In genomic region chr2:156862772-156863486, GRCm38 (mm10) we compare ENCODE assay signal across 7 mouse cellular contexts. TPM values are rescaled to one million over a fixed set of nuclear protein-coding genes. Genes with fewer than 3 reads are reported as not detected.
DNase-seq lines count a peak whose midpoint lies in the region; ATAC-seq and TF ChIP-seq lines count a peak whose summit lies in the region.

Rab5if (plus strand) TSS chr2:156863128.

- ATAC-seq in embryonic facial prominence, embryonic 12.5 days (ENCODE audit: insufficient number of reproducible peaks, insufficient read depth, low FRiP score, low TSS enrichment) = peak; percentile 94
- peak; percentile 96 for ATAC-seq in limb, embryonic 12.5 days (ENCODE audit: insufficient number of reproducible peaks, insufficient read depth, low FRiP score, low TSS enrichment, low read depth)
- peak; percentile 97 for ATAC-seq in midbrain, embryonic 15.5 days (replicated peaks)

- peak within 1 kb of the TSS; percentile 93 for H3K4me3 ChIP-seq in embryonic facial prominence, embryonic 12.5 days
- H3K4me3 ChIP-seq in kidney, adult 2 months (ENCODE audit: insufficient read depth, low read depth, low read length) = peak within 1 kb of the TSS; percentile 81
- H3K4me3 ChIP-seq in limb, embryonic 12.5 days (replicated peaks) = peak within 1 kb of the TSS; percentile 97
- H3K4me3 ChIP-seq in midbrain, embryonic 15.5 days = peak within 1 kb of the TSS; percentile 83
- peak within 1 kb of the TSS; percentile 82 for H3K4me3 ChIP-seq in spleen, adult 2 months (ENCODE audit: extremely low read depth, insufficient read depth, insufficient read length)

- peak within 1 kb of the TSS; percentile 95 for H3K9ac ChIP-seq in embryonic facial prominence, embryonic 12.5 days
- H3K9ac ChIP-seq in limb, embryonic 12.5 days (replicated peaks) = peak within 1 kb of the TSS; percentile 96
- peak within 1 kb of the TSS; percentile 94 for H3K9ac ChIP-seq in midbrain, embryonic 15.5 days

- H3K27ac ChIP-seq in embryonic facial prominence, embryonic 12.5 days = peak within 1 kb of the TSS; percentile 93
- H3K27ac ChIP-seq in kidney, adult 2 months (ENCODE audit: insufficient read depth, low read depth, low read length) = peak within 1 kb of the TSS; percentile 82
- peak within 1 kb of the TSS; percentile 94 for H3K27ac ChIP-seq in limb, embryonic 12.5 days
- H3K27ac ChIP-seq in midbrain, embryonic 15.5 days = peak within 1 kb of the TSS; percentile 94
- peak within 1 kb of the TSS; percentile 92 for H3K27ac ChIP-seq in spleen, adult 2 months (ENCODE audit: insufficient read depth, low read length)

- peak; percentile 98 for DNase-seq in adrenal gland, postnatal 25 days
- peak; percentile 98 to 99 for DNase-seq in heart, adult 18-20 months
- peak; percentile 98 for DNase-seq in kidney, adult 2 months
- DNase-seq in spleen, adult 2 months (ENCODE audit: low read depth in 1 of 2, low spot score in 2 of 2) = peak; percentile 95 to 98

- TF ChIP-seq POLR2A in kidney, adult 2 months (IDR thresholded peaks at IDR 0.05; ENCODE audit: low read depth, low read length) = peak; percentile 31
- TF ChIP-seq POLR2A in spleen, adult 2 months (IDR thresholded peaks at IDR 0.05; ENCODE audit: low read depth, low read length) = peak; percentile 50; the same call in 1 of the 2 replicates

- peaks cover 26% of the 10 kb centered on the region for H3K36me3 ChIP-seq in embryonic facial prominence, embryonic 12.5 days
- H3K36me3 ChIP-seq in kidney, adult 2 months (ENCODE audit: control insufficient read depth, insufficient read depth, low read length) = no peaks in the 10 kb centered on the region; the same call in 1 of the 2 replicates
- H3K36me3 ChIP-seq in limb, embryonic 12.5 days = peaks cover 57% of the 10 kb centered on the region
- peaks cover 12% of the 10 kb centered on the region for H3K36me3 ChIP-seq in midbrain, embryonic 15.5 days (replicated peaks)
- peaks cover 3% of the 10 kb centered on the region for H3K36me3 ChIP-seq in spleen, adult 2 months (ENCODE audit: control insufficient read depth, insufficient read depth, low read length)

- TF ChIP-seq CTCF in kidney, adult 2 months (conservative IDR thresholded peaks at IDR 0.05; ENCODE audit: insufficient read depth, insufficient read length, low read depth, low read length) = peak; percentile 53
- peak; percentile 34; the same call in 1 of the 2 replicates for TF ChIP-seq CTCF in spleen, adult 2 months (IDR thresholded peaks at IDR 0.05; ENCODE audit: extremely low read depth, insufficient read depth, insufficient read length, insufficient replicate concordance)

- no peaks in the 10 kb centered on the region for H3K9me3 ChIP-seq in embryonic facial prominence, embryonic 12.5 days
- H3K9me3 ChIP-seq in limb, embryonic 12.5 days = no peaks in the 10 kb centered on the region
- no peaks in the 10 kb centered on the region for H3K9me3 ChIP-seq in midbrain, embryonic 15.5 days

- H3K27me3 ChIP-seq in embryonic facial prominence, embryonic 12.5 days = no peaks in the 10 kb centered on the region
- no peaks in the 10 kb centered on the region for H3K27me3 ChIP-seq in kidney, adult 2 months (replicated peaks; ENCODE audit: control insufficient read depth, insufficient read depth, low read length)
- no peaks in the 10 kb centered on the region for H3K27me3 ChIP-seq in limb, embryonic 12.5 days
- H3K27me3 ChIP-seq in midbrain, embryonic 15.5 days (replicated peaks) = no peaks in the 10 kb centered on the region
- H3K27me3 ChIP-seq in spleen, adult 2 months (ENCODE audit: control insufficient read depth, insufficient read depth, low read length) = no peaks in the 10 kb centered on the region

- peaks cover 20% of the 10 kb centered on the region for H3K4me1 ChIP-seq in embryonic facial prominence, embryonic 12.5 days
- peaks cover 3% of the 10 kb centered on the region; the same call in 1 of the 2 replicates for H3K4me1 ChIP-seq in kidney, adult 2 months (ENCODE audit: control insufficient read depth, insufficient read depth, low read length)
- H3K4me1 ChIP-seq in limb, embryonic 12.5 days (replicated peaks) = peaks cover 20% of the 10 kb centered on the region
- peaks cover 31% of the 10 kb centered on the region for H3K4me1 ChIP-seq in midbrain, embryonic 15.5 days
- H3K4me1 ChIP-seq in spleen, adult 2 months (ENCODE audit: control insufficient read depth, insufficient read depth, insufficient read length) = peaks cover 6% of the 10 kb centered on the region; the same call in 1 of the 2 replicates

- under 1% methylated on average over 90 of the region's 98 CpGs for WGBS in embryonic facial prominence, embryonic 12.5 days
- under 1% methylated on average over 98 of the region's 98 CpGs for WGBS in kidney, adult 2 months
- under 1% methylated on average over 95 of the region's 98 CpGs for WGBS in limb, embryonic 12.5 days
- WGBS in midbrain, embryonic 15.5 days = under 1% methylated on average over 88 of the region's 98 CpGs
- WGBS in spleen, adult 2 months = under 1% methylated on average over 98 of the region's 98 CpGs

- H3K4me2 ChIP-seq in embryonic facial prominence, embryonic 12.5 days (replicated peaks) = peak within 1 kb of the TSS; percentile 88
- peak within 1 kb of the TSS; percentile 75 for H3K4me2 ChIP-seq in limb, embryonic 12.5 days
- peak within 1 kb of the TSS; percentile 74 for H3K4me2 ChIP-seq in midbrain, embryonic 15.5 days

RNA-seq across cellular contexts. Expression of gene Rab5if, which starts in this region (rescaled TPM):
- total RNA-seq in adrenal gland, postnatal 25 days (2021) = 284 and 313 TPM in 2 replicates
- polyA plus RNA-seq in embryonic facial prominence, embryonic 12.5 days (2016; fragmentation: Nextera tagmentation; extraction: Ambion mirVana) = 188 and 190 TPM in 2 replicates
- 100 to 1,000 TPM; 110 to 113 TPM for total RNA-seq in heart, adult 18-20 months (2021)
- 127 and 129 TPM in 2 replicates for polyA plus RNA-seq in kidney, adult 2 months (2012; rRNA removed)
- polyA plus RNA-seq in limb, embryonic 12.5 days (2016; fragmentation: Nextera tagmentation; extraction: Ambion mirVana) = 177 and 190 TPM in 2 replicates
- polyA plus RNA-seq in midbrain, embryonic 15.5 days (2015; fragmentation: Nextera tagmentation; extraction: Ambion mirVana) = 135 and 139 TPM in 2 replicates
- 34.8 and 61.5 TPM in 2 replicates for polyA plus RNA-seq in spleen, adult 2 months (2012; rRNA removed)

Comparison
In these comparisons a context has a peak if more than half of its experiments do, and no peak if none do; other contexts are left out.
1. Peak in every context shown above with its lines: DNase-seq, ATAC-seq, H3K4me3 ChIP-seq and H3K27ac ChIP-seq.